Mouse (Mus musculus) CH12.LX (cell line): ENCODE measurements at regions not wholly inside any gene's neighbourhood (a gene's known extent, or its start where the extent isn't known, plus 50 kb on each side); places are given as distances from the start of the nearest gene placed in this dataset.

Source experiments
- CTCF ChIP-seq, 2 experiments: IDR thresholded peaks in 1 of 2; conservative IDR thresholded peaks in 1 of 2; 2 replicates each; pipeline ENCODE4 v1.5.1; 2011 to 2012; ENCODE audit warnings: low read depth in 2 of 2, low read length in 2 of 2, improper control_type of control experiment in 1 of 2, inconsistent platforms in 1 of 2, mild to moderate bottlenecking in 1 of 2, moderate library complexity in 1 of 2
- ELF1 ChIP-seq: IDR thresholded peaks from 2 replicates; pipeline ENCODE4 v1.6.1; 2014; ENCODE audit warnings: low read depth, mild to moderate bottlenecking, inconsistent platforms, low read length, improper control_type of control experiment
- MAX ChIP-seq: IDR thresholded peaks from 2 replicates; pipeline ENCODE4 v1.6.1; 2011; ENCODE audit warnings: low read length, improper control_type of control experiment
- MAZ ChIP-seq: IDR thresholded peaks from 2 replicates; pipeline ENCODE4 v1.6.1; 2012; ENCODE audit warnings: low read depth, mild to moderate bottlenecking, inconsistent platforms, low read length, improper control_type of control experiment, moderate library complexity
- MXI1 ChIP-seq: IDR thresholded peaks from 2 replicates; pipeline ENCODE4 v1.6.1; 2011; ENCODE audit warnings: mild to moderate bottlenecking, low read depth, low read length, improper control_type of control experiment
- NRF1 ChIP-seq: IDR thresholded peaks from 2 replicates; pipeline ENCODE4 v1.6.1; 2014; ENCODE audit warnings: low read depth, mild to moderate bottlenecking, inconsistent platforms, low read length, improper control_type of control experiment, moderate library complexity
- POLR2A ChIP-seq: IDR thresholded peaks from 2 replicates; pipeline ENCODE4 v1.6.1; 2011; ENCODE audit warnings: low read depth, mild to moderate bottlenecking, improper control_type of control experiment, low read length
- POLR2AphosphoS2 ChIP-seq: IDR thresholded peaks from 2 replicates; pipeline ENCODE4 v1.6.1; 2011; ENCODE audit warnings: low read depth, low read length, improper control_type of control experiment
- RAD21 ChIP-seq: IDR thresholded peaks from 2 replicates; pipeline ENCODE4 v1.6.1; 2011; ENCODE audit warnings: low read depth, mild to moderate bottlenecking, low read length, improper control_type of control experiment, moderate library complexity
- RCOR1 ChIP-seq: conservative IDR thresholded peaks from 2 replicates; pipeline ENCODE4 v1.6.1; 2012; ENCODE audit warnings: low read depth, mild to moderate bottlenecking, inconsistent platforms, low read length, improper control_type of control experiment
- TCF12 ChIP-seq: IDR thresholded peaks from 2 replicates; pipeline ENCODE4 v1.6.1; 2014; ENCODE audit warnings: low read depth, mild to moderate bottlenecking, inconsistent platforms, low read length, improper control_type of control experiment
- UBTF ChIP-seq: IDR thresholded peaks from 2 replicates; pipeline ENCODE4 v1.6.1; 2012; ENCODE audit warnings: low read depth, mild to moderate bottlenecking, inconsistent platforms, low read length, improper control_type of control experiment, moderate library complexity
- USF1 ChIP-seq: IDR thresholded peaks from 2 replicates; pipeline ENCODE4 v1.6.1; 2014; ENCODE audit warnings: low read depth, mild to moderate bottlenecking, inconsistent platforms, low read length, improper control_type of control experiment
- ZNF384 ChIP-seq: IDR thresholded peaks from 2 replicates; pipeline ENCODE4 v1.6.1; 2012; ENCODE audit warnings: low read depth, low read length, improper control_type of control experiment, inconsistent platforms

GRCm38 (mm10) chr7:136104021-136104420 is 387.9 kb upstream of the Mki67 start:
- TF ChIP-seq MAX: no peak
- TF ChIP-seq CTCF (conservative IDR thresholded peaks at IDR 0.05 in 1 of 2, IDR thresholded peaks at IDR 0.05 in 1 of 2; ENCODE audit: low read depth in 2 of 2, low read length in 2 of 2): no peak
- TF ChIP-seq UBTF: no peak
- no peak for TF ChIP-seq RCOR1
- TF ChIP-seq USF1: no peak
- no peak for TF ChIP-seq ELF1
- TF ChIP-seq RAD21: no peak
- TF ChIP-seq MAZ: no peak
- no peak for TF ChIP-seq TCF12
- no peak for TF ChIP-seq ZNF384
- TF ChIP-seq POLR2AphosphoS2: no peak
- TF ChIP-seq POLR2A: no peak
- TF ChIP-seq MXI1: no peak
- TF ChIP-seq NRF1: no peak
